Mouse (Mus musculus): Measurements from ENCODE around the gene Zfp362.
A peak's percentile ranks its signal among the peaks of the same experiment; 100 is the strongest.

Zfp362 gene

DNA sequence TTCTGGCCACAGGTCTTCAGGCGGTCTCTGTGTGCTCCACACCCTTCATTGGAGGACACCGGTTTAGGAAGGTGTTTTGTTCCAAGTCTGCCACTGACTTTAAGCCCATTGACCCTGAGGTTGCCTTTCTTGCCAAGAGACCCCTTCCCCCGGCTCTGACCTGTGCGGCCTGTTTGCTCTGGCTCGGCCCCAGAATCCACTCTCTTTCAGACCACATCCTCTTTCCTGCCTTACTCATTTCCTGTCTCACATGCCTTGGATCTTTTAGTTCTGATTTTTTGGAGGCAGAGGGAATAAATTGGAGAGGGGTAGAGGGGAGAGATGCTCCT, 76.2 kb downstream of the Zfp362 start:
- DNase-seq (ENCODE audit: low spot score in 2 of 2) = no peak

DNA sequence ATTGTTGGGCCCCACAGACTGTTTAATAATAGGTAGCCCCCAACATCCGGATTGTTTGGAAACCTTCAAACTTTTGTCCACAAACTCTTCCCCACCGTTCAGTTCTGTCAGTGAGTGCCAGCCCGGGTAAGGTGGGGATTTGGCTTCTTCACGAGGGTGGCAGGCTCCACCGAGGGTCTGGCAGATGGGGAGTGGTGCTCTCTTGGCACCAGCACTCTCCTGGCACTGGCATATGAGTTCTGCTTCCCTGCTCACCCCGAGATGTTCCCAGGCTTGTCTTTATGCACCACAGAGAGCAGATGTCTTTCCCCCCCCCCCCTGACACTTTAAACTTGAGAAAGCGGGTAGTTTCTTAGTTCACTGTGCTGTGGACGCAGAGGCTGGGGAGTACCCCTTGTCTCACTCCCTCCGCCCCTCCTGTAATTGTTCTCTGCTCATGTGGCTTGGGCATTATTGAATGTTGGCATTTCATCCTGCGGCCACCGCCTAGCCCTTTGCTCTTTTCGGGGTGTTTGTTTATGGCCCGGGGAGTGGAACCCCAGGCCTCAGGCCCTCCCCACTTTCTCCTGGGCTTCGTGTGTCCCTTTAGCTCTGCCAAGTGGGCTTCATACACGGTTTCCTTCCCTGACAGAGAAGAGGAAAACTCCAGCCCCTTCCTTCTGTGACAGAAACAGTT, 76.7 kb downstream of the Zfp362 start:
- no peak for DNase-seq (ENCODE audit: low spot score in 2 of 2)

DNA sequence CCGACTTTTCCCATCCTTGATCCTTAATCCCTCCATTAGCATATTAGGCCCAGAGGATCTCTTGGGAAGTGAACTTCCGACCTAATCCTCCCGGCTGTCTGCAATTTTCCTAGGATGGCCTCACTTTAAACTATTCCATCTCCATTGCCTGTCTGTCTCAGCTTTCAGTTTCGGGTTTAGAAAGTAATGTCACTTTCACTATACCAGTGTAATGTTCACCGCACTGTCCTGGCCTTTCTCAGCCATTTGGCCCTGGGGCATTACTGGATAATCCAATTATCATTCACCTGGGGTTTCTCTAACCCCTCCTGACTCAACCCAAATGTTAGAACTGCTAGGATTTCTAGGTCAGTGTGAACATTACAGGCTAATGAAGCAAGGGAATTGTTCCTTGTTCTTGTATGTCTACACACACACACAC, 77.4 kb downstream of the Zfp362 start:
- DNase-seq (ENCODE audit: low spot score in 2 of 2) = no peak

DNA sequence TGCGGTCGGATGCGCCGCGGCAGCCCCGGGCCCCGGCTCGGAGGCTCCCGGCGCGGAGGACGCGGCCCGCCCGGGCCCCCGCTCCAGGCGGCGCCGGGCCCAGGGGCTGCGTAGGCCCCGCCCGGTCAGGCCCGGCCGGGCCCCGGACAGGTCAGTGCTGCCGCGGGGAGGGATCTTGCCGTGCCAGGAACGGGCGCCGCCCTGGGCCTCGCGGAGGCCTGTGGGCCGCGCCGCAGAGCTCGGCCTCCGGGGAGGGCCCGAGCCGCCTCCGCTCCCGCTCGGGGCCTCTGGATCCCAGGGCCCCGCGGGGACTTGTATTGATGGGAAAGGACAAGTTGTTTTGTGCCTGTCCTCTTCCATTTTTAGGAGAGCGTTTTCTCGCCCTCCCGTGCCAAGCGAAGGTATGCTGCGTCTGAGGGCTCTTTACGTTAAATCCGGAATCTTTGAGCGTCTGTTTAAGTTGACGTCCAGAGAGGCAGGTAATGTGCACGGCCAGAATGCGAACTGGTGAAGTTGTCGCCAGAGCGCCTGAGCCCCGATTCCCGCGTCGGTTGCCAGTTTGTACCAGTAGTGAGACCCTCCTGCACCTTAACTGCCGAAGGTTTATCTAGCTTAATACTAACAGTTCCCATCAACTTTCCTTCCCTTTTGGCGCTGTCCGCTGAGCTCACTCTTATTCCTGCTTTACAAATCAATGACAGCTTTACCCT, 78.0 kb downstream of the Zfp362 start:
- DNase-seq (ENCODE audit: low spot score in 2 of 2) = no peak

DNA sequence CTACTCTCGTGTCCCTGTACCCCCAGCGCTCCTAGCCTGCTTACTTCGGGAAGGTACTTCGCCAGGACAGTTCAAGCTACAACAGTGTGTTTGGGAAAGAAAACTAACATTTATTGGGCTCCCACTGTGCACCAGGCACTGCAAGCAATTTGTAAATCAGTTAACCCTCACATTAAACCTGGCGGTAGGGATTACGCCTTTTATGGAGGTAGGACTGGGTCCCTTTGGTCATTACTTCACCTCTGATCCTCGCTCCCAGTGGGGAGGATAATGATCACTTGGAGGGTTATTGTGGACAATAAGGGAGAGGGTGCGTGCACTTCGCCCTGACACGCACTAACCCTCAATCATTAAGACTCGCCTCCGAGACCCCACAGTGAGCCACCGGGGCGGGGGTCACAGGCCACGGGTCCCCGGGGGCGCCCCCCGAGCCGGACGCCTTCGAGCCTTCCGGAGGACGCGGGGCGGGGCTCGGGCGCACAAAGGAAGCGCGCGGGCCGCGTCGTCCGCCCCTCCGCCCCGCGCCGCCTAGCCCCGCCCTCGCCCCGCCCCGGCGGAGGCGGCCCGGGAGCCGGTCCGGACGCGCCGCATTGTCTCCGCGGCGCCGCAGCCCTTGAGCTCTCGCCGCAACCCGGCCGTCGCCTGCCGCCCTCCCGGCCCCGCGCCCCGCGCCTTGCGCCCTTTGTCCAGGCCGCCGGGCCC, 78.7 kb downstream of the Zfp362 start:
- peak in 1 of 2 experiments; percentile 68 for DNase-seq (ENCODE audit: low spot score in 2 of 2)

DNA sequence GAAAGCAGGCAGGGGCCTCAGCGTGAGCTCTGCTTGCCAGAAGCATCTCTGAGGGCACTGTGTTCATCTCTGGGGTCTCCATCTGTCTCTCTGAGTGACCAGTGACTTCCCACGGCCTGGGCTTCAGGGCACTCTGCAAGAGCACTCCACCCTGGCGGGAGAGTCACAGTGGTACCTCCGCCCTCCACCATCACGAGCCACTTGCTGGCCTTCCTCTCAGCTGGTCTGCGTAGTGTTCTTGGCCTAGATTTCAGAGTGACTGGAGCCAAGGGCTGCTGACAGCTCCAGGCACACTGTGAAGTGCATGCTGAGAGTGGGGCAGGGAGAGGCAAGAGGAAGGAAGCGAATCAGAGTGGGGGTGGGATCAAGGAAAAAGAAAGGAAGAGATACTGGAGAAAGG, 81.8 kb downstream of the Zfp362 start:
- DNase-seq (ENCODE audit: low spot score in 2 of 2) = no peak

DNA sequence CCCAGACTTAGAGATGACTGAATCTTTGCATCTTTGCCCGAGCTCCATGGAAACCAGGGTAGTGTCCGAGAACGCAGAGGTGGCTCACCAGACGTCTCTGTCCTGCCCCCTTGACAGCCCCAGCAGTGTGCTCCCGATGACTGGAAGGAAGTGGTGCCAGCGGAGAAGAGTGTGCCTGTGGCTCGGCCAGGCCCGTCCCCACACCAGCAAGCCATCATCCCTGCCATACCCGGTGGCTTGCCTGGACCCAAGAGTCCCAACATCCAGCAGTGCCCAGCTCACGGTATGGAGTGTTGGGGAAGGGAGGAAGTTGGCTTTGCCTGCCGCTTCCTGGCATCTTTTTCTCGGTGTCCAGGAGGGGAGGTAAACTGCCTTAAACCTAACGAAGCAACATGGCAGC, 82.4 kb downstream of the Zfp362 start:
- DNase-seq (ENCODE audit: low spot score in 2 of 2) = no peak
